Mouse (Mus musculus): ENCODE data around the gene Map2k5.

The Map2k5 gene

GRCm38 (mm10) chr9:63144502-63145248 lies 233.0 kb downstream of the Map2k5 start:
- DNase-seq: no peak

GRCm38 (mm10) chr9:63143641-63144501 lies 233.8 kb downstream of the Map2k5 start:
- no peak for DNase-seq

- DNase-seq: no peak
These were observed 234.5 kb downstream of the Map2k5 start for GRCm38 (mm10) chr9:63143227-63143626.

DNA sequence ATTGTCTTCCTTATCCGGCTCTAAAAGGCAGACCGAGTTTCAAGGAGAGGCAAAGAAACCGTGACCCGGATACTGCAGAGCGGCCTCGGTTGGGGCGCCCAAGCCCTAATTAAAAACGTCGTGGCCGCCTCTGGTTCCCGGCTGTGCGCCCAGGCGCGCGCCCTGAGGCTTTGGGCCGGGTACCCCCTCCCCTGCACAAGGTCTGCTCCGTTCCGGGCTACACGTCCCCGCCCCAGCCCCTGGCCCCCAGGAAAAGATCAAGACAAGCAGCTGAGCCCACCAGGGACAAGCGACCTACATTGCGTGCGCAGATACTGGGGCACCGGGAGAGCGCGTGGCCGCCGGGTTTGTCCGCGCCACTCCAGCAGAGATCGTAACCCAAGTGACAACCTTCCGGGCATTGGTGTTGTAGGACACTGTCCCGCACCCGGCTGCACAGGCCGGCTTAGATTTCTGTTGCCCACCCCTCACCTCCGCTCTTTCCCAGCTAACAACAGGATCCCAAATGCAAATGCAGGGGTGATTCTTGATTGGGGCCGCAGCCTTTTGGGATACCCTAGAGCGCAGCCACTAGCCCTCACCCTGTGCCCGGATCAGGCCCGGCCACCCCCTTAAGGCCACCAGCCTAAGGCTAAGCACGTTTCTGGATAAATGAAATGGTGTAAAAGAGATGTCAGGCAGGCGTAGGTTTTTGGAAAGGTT lies 235.2 kb downstream of the Map2k5 start:
- no peak for DNase-seq

GRCm38 (mm10) chr9:63141641-63142334 lies 235.9 kb downstream of the Map2k5 start:
- DNase-seq: no peak

GRCm38 (mm10) chr9:63140211-63140610 lies 237.5 kb downstream of the Map2k5 start:
- no peak for DNase-seq

- no peak for DNase-seq
These were observed 238.0 kb downstream of the Map2k5 start for GRCm38 (mm10) chr9:63139661-63140060.

GRCm38 (mm10) chr9:63138481-63138967 lies 239.2 kb downstream of the Map2k5 start:
- no peak for DNase-seq

GRCm38 (mm10) chr9:63137615-63137915 lies 240.1 kb downstream of the Map2k5 start:
- no peak for DNase-seq

- no peak for DNase-seq
These were observed 240.7 kb downstream of the Map2k5 start for GRCm38 (mm10) chr9:63136756-63137614.

DNA sequence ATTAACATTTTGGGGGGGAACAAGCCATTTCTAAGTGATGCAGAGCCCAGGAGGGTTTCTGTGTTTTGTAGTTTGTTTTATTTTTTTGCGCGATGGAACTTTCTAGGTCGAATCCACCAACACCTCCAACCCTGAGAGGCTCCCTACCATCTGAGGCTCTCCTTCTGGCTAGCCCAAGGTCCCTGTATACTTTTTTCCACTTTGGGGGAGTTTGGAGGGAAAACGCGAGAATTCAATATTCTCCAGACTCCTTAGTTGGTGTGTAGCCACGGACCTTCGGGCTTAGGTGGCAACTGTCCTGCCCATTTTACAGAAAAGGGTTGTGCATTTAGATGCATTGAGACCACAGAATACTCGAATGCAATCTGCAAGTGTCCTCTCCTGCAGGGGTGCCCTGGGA lies 241.5 kb downstream of the Map2k5 start:
- DNase-seq: no peak

DNA sequence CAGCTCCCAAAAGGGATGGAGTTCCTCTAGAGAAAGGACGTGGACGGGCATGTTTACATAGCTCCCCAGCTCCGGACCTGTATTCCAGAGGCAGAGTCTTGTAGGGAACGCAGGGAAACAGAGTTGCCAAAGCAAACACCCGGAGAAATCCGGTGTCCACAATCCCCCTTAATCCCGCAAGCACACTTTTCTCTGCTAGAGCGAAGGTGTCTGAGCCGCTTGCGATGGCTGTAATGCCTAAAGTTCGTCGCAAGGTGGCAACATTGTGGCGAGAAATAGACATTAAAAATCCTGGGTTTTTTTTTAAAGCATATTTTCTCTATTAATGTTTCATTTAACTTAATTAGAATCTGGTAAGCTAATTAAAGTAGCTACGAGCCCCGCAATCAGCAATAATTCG lies 241.9 kb downstream of the Map2k5 start:
- peak; percentile 63 to 77 for DNase-seq

DNA sequence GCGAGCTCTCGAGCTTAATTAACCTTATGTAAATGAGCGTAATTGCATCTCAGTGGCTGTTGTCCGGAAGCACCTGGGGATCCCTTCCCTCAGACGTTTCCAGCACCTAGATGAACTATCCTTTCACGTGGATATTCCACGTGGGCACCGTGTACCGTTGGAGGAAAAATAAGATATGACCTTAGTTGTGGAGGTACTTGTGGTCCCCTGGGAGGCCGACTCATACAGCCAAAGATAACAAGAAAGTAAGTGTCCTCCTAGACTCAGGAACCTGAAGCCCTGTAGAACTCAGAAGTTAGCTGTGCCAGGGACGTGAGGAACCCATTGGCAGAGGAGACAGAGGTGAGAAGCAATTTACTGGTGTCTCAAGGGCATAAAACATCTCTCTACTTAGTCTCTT lies 242.3 kb downstream of the Map2k5 start:
- DNase-seq: peak in 1 of 2 experiments; percentile 22

DNA sequence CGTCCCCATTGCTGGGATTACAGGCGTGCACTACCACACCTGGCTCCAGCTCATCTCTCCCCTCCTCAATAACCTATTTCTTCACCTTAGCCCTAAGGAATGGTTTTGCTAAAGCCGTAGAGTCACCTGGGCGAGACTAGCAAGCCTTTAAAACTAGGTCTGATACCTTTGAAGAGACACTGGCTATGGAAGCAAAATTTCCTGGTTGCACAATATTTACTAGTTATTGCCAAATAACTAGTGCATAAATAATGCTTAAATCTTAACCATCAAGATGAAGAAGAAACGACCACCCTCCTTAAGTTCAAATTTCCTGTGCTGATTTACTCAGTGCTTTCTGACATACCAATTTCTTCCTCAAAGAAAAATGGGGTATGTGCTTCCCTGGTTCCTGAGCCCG lies 244.0 kb downstream of the Map2k5 start:
- no peak for DNase-seq

DNA sequence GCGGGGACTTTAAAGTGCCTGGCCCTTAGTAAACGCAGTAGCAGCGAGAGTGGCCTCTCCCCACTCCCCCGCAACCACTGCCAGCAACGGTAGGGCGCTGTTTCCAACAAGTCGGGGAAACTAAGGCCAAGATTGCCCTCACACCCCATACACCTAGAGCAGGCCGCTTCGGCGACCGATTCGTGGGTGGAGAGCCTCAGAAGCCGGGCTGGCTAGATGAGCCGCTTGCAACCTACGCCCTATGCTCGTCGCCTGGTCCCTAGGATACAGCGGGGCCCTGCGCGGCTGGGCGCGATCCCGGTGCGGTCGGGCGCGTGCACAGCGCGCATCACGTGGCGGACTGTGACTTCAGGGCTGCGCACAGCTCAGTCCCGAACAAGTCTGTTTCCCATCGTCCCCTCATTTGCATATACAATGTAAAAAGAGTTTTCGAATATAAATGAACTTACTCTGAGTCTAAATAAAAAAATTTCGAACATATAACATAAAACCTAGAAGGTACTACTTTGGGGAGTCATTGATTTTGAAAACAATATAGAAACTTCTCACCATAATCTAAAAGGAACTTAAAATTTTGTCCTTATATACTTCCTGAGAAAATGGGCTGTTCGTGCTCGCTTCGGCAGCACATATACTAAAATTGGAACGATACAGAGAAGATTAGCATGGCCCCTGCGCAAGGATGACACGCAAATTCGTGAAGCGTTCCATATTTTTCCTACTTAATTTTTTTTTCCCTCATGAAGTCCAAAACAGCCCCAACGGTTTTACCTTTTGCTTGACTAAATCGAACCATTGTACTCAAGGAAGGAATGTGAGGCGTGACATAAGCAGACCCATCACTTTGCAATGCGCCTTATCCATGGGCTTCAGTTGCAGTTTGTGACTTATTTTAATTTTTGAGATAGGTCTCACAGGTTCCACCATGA lies 244.8 kb downstream of the Map2k5 start:
- peak; percentile 94 to 96 for DNase-seq

- DNase-seq: peak; percentile 57 to 67
These were observed 245.6 kb downstream of the Map2k5 start for GRCm38 (mm10) chr9:63131957-63132602.

- no peak for DNase-seq
These were observed 248.1 kb downstream of the Map2k5 start for GRCm38 (mm10) chr9:63129641-63130041.

GRCm38 (mm10) chr9:63124512-63124911 lies 253.2 kb downstream of the Map2k5 start:
- no peak for DNase-seq

DNA sequence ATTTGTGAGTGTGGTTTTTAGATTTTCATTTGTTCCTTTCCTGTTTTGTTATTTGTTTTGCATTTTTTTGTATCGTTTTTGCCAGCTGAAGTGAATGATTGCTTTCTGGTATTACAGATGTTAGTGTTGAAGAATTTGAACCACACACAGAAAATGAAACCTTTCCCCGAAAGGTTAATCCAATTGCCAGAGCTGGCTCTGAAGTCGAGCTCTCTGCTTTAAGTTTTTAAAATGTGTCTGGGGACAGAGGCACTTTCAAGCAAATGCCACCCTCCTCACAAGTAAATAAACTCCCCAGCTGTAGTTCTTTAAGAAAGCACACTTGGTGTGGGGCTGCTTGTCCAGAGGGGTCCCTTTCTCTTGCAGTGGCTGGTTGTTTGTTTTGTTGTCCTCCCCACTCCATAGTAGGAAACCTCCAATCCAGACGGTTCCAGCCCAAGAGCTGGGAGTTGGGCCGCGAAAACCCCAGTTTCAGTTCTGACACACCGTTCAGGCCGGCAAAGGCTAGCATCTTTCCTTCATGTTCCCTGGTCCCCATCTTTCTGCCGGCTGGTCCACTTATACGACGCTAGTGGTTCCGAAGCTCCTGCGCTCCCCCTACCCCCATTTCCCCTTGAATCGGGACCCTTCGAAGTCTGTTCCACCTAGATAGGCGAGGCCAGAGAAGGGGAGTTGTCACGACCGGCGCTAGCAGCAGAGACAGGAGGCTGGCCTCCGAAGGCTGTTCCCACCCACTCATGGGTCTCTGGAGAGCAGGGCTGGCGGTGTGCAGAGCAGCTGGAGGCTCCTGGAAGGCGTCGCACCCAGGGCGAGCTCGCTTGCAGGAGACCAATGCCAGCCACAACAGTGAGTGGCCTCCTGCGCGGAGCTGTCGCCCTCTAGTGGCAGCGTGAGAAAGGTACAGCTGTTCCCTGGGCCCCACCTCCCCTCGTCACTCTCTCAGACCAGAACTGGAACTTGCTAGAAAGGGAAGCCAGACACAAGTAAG lies 254.0 kb downstream of the Map2k5 start:
- DNase-seq: peak; percentile 85 to 86

Measured in cerebellum, postnatal 36 days (tissue).